Comparison of ENCODE assay signal across 26 mouse cellular contexts in genomic region chr17:8708006-8708405, GRCm38 (mm10).
"Had no signal": no experiment of that assay in that cellular context is flagged by ENCODE, and none has a peak within 500 bp of the region (broad histone marks: within the 10 kb centered on the region; RNA-seq: fewer than 3 reads in every experiment).

No protein-coding gene starts in this region.

- H3K9ac ChIP-seq: heart, embryonic 13.5 days; heart, embryonic 15.5 days; hindbrain, embryonic 12.5 days; hindbrain, embryonic 14.5 days; intestine, embryonic 15.5 days; limb, embryonic 13.5 days; liver, embryonic 13.5 days; liver, embryonic 15.5 days; liver, postnatal 0 days had no signal

- H3K27ac ChIP-seq: gastrocnemius, adult 2 months; heart, embryonic 13.5 days; heart, embryonic 15.5 days; hindbrain, embryonic 10.5 days; hindbrain, embryonic 12.5 days; hindbrain, embryonic 14.5 days; intestine, embryonic 15.5 days; kidney, postnatal 0 days; layer of hippocampus, adult 2 months; left cerebral cortex, adult 2 months; limb, embryonic 13.5 days; liver, embryonic 13.5 days; liver, embryonic 15.5 days had no signal

- H3K4me3 ChIP-seq: gastrocnemius, adult 2 months; heart, embryonic 13.5 days; heart, embryonic 15.5 days; hindbrain, embryonic 10.5 days; hindbrain, embryonic 12.5 days; intestine, embryonic 15.5 days; layer of hippocampus, adult 2 months; left cerebral cortex, adult 2 months; limb, embryonic 13.5 days; liver, embryonic 13.5 days; liver, embryonic 15.5 days had no signal

- H3K36me3 ChIP-seq: heart, embryonic 13.5 days; heart, embryonic 15.5 days; hindbrain, embryonic 10.5 days; hindbrain, embryonic 12.5 days; intestine, embryonic 15.5 days; limb, embryonic 13.5 days; liver, embryonic 13.5 days; liver, embryonic 15.5 days had no signal

- DNase-seq: gastrocnemius, adult 2 months; gastrocnemius, postnatal 10 days; gastrocnemius, postnatal 25 days; heart, adult 18-20 months; heart, postnatal 4 days; kidney, adult 18-20 months; kidney, postnatal 14 days; kidney, postnatal 4 days; liver, embryonic 13.5 days; liver, postnatal 0 days had no signal

- H3K4me2 ChIP-seq: heart, embryonic 11.5 days; heart, embryonic 13.5 days; heart, embryonic 15.5 days; hindbrain, embryonic 12.5 days; hindbrain, embryonic 14.5 days; intestine, embryonic 15.5 days; limb, embryonic 13.5 days; liver, embryonic 11.5 days; liver, embryonic 13.5 days; liver, embryonic 15.5 days had no signal

- H3K9me3 ChIP-seq: heart, embryonic 15.5 days; hindbrain, embryonic 10.5 days; hindbrain, embryonic 12.5 days; intestine, embryonic 15.5 days; limb, embryonic 13.5 days; liver, embryonic 15.5 days had no signal

- ATAC-seq: hindbrain, embryonic 16.5 days; inflammation-experienced regulatory T-cells, adult 6 months; intestine, embryonic 15.5 days; intestine, postnatal 0 days; liver, postnatal 0 days had no signal

- H3K27me3 ChIP-seq: heart, embryonic 13.5 days; heart, embryonic 15.5 days; hindbrain, embryonic 12.5 days; intestine, embryonic 15.5 days; limb, embryonic 13.5 days; liver, embryonic 13.5 days; liver, embryonic 15.5 days had no signal

- H3K4me1 ChIP-seq: heart, embryonic 13.5 days; heart, embryonic 15.5 days; hindbrain, embryonic 10.5 days; hindbrain, embryonic 12.5 days; intestine, embryonic 15.5 days; liver, embryonic 13.5 days; liver, embryonic 15.5 days had no signal
